Mouse (Mus musculus): ENCODE results near the gene Herc3.

Gene Herc3

GRCm38 (mm10) chr6:58921623-58922022 is 90.4 kb downstream of the Herc3 start:
- 60% methylated on average over 3 of the region's 3 CpGs for WGBS

GRCm38 (mm10) chr6:58922511-58922910 is 91.2 kb downstream of the Herc3 start:
- 87% methylated on average over 5 of the region's 5 CpGs for WGBS

GRCm38 (mm10) chr6:58927881-58928280 is 96.6 kb downstream of the Herc3 start:
- WGBS: 45% methylated on average over 2 of the region's 2 CpGs

- 69% methylated on average over 9 of the region's 9 CpGs for WGBS
Measured at GRCm38 (mm10) chr6:58929911-58930431, 98.7 kb downstream of the Herc3 start.

GRCm38 (mm10) chr6:58931149-58931548 is 99.9 kb downstream of the Herc3 start:
- 71% methylated on average over 4 of the region's 4 CpGs for WGBS

- WGBS: 40% methylated on average over 12 of the region's 12 CpGs
Measured at GRCm38 (mm10) chr6:58932515-58933188, 101.4 kb downstream of the Herc3 start.

- WGBS: 25% methylated on average over 6 of the region's 6 CpGs
Measured at GRCm38 (mm10) chr6:58933189-58933913, 102.1 kb downstream of the Herc3 start.

- 39% methylated on average over 4 of the region's 4 CpGs for WGBS
Measured at GRCm38 (mm10) chr6:58934144-58934543, 102.9 kb downstream of the Herc3 start.

GRCm38 (mm10) chr6:58942276-58942675 is 111.0 kb downstream of the Herc3 start:
- WGBS: 44% methylated on average over 2 of the region's 2 CpGs

GRCm38 (mm10) chr6:58943958-58944357 is 112.7 kb downstream of the Herc3 start:
- WGBS: 95% methylated on average over 3 of the region's 3 CpGs

- WGBS: 38% methylated on average over 2 of the region's 2 CpGs
Measured at GRCm38 (mm10) chr6:58946246-58946645, 115.0 kb downstream of the Herc3 start.

- WGBS: 40% methylated on average over 4 of the region's 4 CpGs
Measured at GRCm38 (mm10) chr6:58946840-58947239, 115.6 kb downstream of the Herc3 start.

GRCm38 (mm10) chr6:58950410-58950809 is 119.1 kb downstream of the Herc3 start:
- WGBS: 100% methylated on average over 1 of the region's 1 CpGs

- 89% methylated on average over 2 of the region's 2 CpGs for WGBS
Measured at GRCm38 (mm10) chr6:58951128-58951992, 120.1 kb downstream of the Herc3 start.

- WGBS: 59% methylated on average over 2 of the region's 2 CpGs
Measured at GRCm38 (mm10) chr6:58960523-58960922, 129.3 kb downstream of the Herc3 start.

- 93% methylated on average over 5 of the region's 5 CpGs for WGBS
Measured at GRCm38 (mm10) chr6:58962691-58963090, 131.4 kb downstream of the Herc3 start.

- 88% methylated on average over 2 of the region's 2 CpGs for WGBS
Measured at GRCm38 (mm10) chr6:58964091-58964490, 132.8 kb downstream of the Herc3 start.

- WGBS: 44% methylated on average over 12 of the region's 12 CpGs
Measured at GRCm38 (mm10) chr6:58965071-58965831, 134.0 kb downstream of the Herc3 start.

GRCm38 (mm10) chr6:58968272-58968671 is 137.0 kb downstream of the Herc3 start:
- WGBS: 76% methylated on average over 3 of the region's 3 CpGs
